Mouse (Mus musculus): ENCODE results near the gene Pitpnm3. TPM values are rescaled to one million over a fixed set of nuclear protein-coding genes. Genes with fewer than 3 reads are reported as not detected.

Gene Pitpnm3
- polyA plus RNA-seq, 1 experiment from 2014 or later, result 0.18 TPM

GRCm38 (mm10) chr11:72000194-72000593 lies 135.4 kb downstream of the Pitpnm3 start:
- H3K27ac ChIP-seq (ENCODE audit: low read length), result no peak overlapping the region
- H3K9me3 ChIP-seq (replicated peaks; ENCODE audit: control insufficient read depth, low read length), result no peaks in the 10 kb centered on the region; the same call in 1 of the 2 replicates
- H3K4me3 ChIP-seq (ENCODE audit: low read length), result no peak overlapping the region
- WGBS, result 79% methylated on average over 6 of the region's 6 CpGs
- no peak overlapping the region for H3K9ac ChIP-seq (ENCODE audit: low read length)
- peaks cover 7% of the 10 kb centered on the region; the same call in 1 of the 2 replicates for H3K4me1 ChIP-seq (ENCODE audit: control insufficient read depth, insufficient read depth, low read length)
- ATAC-seq (replicated peaks; ENCODE audit: extremely low read depth, insufficient read depth, low FRiP score), result no peak
- H3K27me3 ChIP-seq (ENCODE audit: control insufficient read depth, insufficient read depth, low read length), result peaks cover 4% of the 10 kb centered on the region; the same call in 1 of the 2 replicates
- H3K4me2 ChIP-seq (ENCODE audit: low read depth, low read length), result no peak overlapping the region
- no peaks in the 10 kb centered on the region for H3K36me3 ChIP-seq (ENCODE audit: control insufficient read depth, insufficient read depth)

Other genes with a start within 250 kb of the Pitpnm3 start
- gene Aipl1, start 98.3 kb downstream of the Pitpnm3 start, polyA plus RNA-seq (2015; fragmentation: Nextera tagmentation; extraction: Ambion mirVana), result 0.12 and 0.36 TPM in 2 replicates
- 67.0 and 74.3 TPM in 2 replicates for gene Pimreg, start 93.7 kb downstream of the Pitpnm3 start, polyA plus RNA-seq (2015; fragmentation: Nextera tagmentation; extraction: Ambion mirVana)
- 0.07 and 0.11 TPM in 2 replicates for gene Gm43951, start 71.1 kb upstream of the Pitpnm3 start, polyA plus RNA-seq (2015; fragmentation: Nextera tagmentation; extraction: Ambion mirVana)
- gene 4933427D14Rik, start 71.7 kb upstream of the Pitpnm3 start, polyA plus RNA-seq (2015; fragmentation: Nextera tagmentation; extraction: Ambion mirVana), result 7.5 and 9.2 TPM in 2 replicates
- gene Txndc17, start 71.8 kb upstream of the Pitpnm3 start, polyA plus RNA-seq (2015; fragmentation: Nextera tagmentation; extraction: Ambion mirVana), result 149 and 160 TPM in 2 replicates
- gene Med31, start 79.8 kb upstream of the Pitpnm3 start, polyA plus RNA-seq (2015; fragmentation: Nextera tagmentation; extraction: Ambion mirVana), result 29.5 and 30.8 TPM in 2 replicates
- gene Slc13a5, start 131.4 kb upstream of the Pitpnm3 start, polyA plus RNA-seq (2015; fragmentation: Nextera tagmentation; extraction: Ambion mirVana), result 0.10 and 0.18 TPM in 2 replicates
- 8.5 and 14.4 TPM in 2 replicates for gene Xaf1, start 165.9 kb upstream of the Pitpnm3 start, polyA plus RNA-seq (2015; fragmentation: Nextera tagmentation; extraction: Ambion mirVana)
- not detected in 2 replicates for gene Fbxo39, start 178.7 kb upstream of the Pitpnm3 start, polyA plus RNA-seq (2015; fragmentation: Nextera tagmentation; extraction: Ambion mirVana)
- gene Tekt1, start 226.7 kb upstream of the Pitpnm3 start, polyA plus RNA-seq (2015; fragmentation: Nextera tagmentation; extraction: Ambion mirVana), result 1.7 and 2.5 TPM in 2 replicates

Measured in heart, embryonic 16.5 days (tissue).